Mouse (Mus musculus) bone marrow, adult 2 months (tissue): Measurements from ENCODE around the gene Mast4.

Experiments used
- CTCF ChIP-seq: fragments of 200-500 bp; IDR thresholded peaks from 2 replicates; pipeline ENCODE4 v1.5.1; 2011; ENCODE audit warnings: low read length, control low read depth; ENCODE audit not compliant: control insufficient read depth, insufficient read depth
- POLR2A ChIP-seq: fragments of 200-500 bp; IDR thresholded peaks from 2 replicates; pipeline ENCODE4 v1.6.1; 2011; ENCODE audit warnings: low read depth, mild to moderate bottlenecking, control low read depth, low read length, borderline replicate concordance; ENCODE audit not compliant: control insufficient read depth

DNA sequence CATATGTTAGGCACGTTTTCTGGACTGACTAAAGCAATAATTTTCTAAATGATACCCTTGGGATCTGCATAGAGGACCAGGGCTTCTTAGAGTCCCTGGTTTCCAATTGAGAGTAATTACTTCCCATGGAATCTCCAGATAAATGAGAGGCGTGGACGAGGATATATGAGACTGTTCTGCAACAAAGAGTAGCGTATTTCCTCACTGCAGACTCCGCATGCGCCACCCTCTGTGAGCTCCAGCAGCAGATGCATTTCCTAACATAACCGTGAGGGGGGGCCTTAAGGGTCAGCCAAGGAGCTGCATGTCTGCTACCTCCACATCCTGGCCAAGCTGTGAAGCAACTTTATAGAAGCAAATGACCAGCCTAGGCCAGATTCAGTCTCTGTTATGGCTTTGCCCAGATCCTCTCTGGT is 559.5 kb downstream of the Mast4 start:
- TF ChIP-seq POLR2A (no peak), CTCF (no peak)
